In the genomic region with DNA sequence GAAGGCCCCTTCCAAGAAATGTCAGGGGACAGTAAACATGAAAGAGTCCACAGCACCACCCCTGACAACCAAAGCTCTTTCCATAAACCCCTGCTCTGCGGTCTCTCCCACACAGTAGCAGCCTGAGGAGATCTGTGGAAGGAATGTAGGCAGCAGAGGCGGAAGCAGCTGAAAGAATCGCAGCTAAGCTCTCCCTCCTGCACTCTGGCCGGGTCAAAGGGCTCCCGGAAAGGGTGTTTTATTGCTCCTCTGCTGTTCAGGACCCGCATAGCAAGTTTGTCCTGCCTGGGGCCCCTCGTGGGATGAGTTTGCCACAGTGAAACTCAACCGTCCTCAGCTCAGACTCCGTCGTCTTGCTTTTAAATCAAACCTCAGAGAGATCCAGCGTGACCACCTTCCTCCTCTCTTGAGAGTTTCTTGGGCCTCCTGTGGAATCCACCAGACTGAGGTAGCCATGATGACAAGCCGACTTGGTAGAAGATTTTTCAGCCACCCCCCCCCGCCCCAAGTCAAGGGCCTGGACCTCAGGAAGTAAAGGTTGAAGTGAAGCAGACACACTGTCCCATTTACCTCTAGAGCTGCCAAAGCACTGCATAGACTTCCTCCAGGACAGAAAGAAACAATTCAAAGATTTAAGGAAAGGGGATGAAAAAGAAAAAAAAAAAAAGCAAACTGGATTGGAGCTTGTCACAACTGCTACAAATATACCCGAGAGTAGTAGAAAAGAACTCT, we compare ENCODE assay signal across 11 mouse cellular contexts.
DNase-seq lines count a peak whose midpoint lies in the region; ATAC-seq and TF ChIP-seq lines count a peak whose summit lies in the region.
"Had no signal": no experiment of that assay in that cellular context is flagged by ENCODE, and none has a peak within 500 bp of the region (broad histone marks: within the 10 kb centered on the region; RNA-seq: fewer than 3 reads in every experiment).

No protein-coding gene starts in this region.

- intact Hi-C loops in gastrocnemius, postnatal 36 days (cut with DNase I): no loop called here

- H3K27me3 ChIP-seq in kidney, embryonic 14.5 days (ENCODE audit: control insufficient read depth, insufficient read depth, low read length): no peaks in the 10 kb centered on the region
- no peaks in the 10 kb centered on the region for H3K27me3 ChIP-seq in embryonic facial prominence, embryonic 15.5 days
- H3K27me3 ChIP-seq in limb, embryonic 14.5 days (ENCODE audit: control insufficient read depth, insufficient read depth, low read length): no peaks in the 10 kb centered on the region

- no peak for DNase-seq in kidney, adult 18-20 months
- peak; percentile 71 for DNase-seq in embryo, embryonic 11 days
- DNase-seq in limb, embryonic 14.5 days (ENCODE audit: low spot score): no peak
- DNase-seq in adipocyte (ENCODE audit: low spot score): no peak
- no peak for DNase-seq in thymus, adult 18-20 months
- no peak for DNase-seq in gastrocnemius, postnatal 36 days
- DNase-seq: adrenal gland, postnatal 36 days; layer of hippocampus, adult 9-11 months had no signal

- H3K27ac ChIP-seq in kidney, embryonic 14.5 days (ENCODE audit: low read depth, low read length): peak overlapping the region; percentile 77
- H3K27ac ChIP-seq in embryonic facial prominence, embryonic 15.5 days (replicated peaks): 0 out of 2 replicates have a peak overlapping the region, but pooled peaks have one; percentile 17
- no peak overlapping the region for H3K27ac ChIP-seq in limb, embryonic 14.5 days (replicated peaks; ENCODE audit: low read depth, low read length)

- 8% methylated on average over 14 of the region's 14 CpGs for WGBS in kidney, embryonic 14.5 days
- WGBS in embryonic facial prominence, embryonic 15.5 days: 26% methylated on average over 14 of the region's 14 CpGs
- WGBS in limb, embryonic 14.5 days: 15% methylated on average over 14 of the region's 14 CpGs

- H3K4me2 ChIP-seq in kidney, embryonic 14.5 days (replicated peaks; ENCODE audit: low read depth, low read length): peak overlapping the region; percentile 19; the same call in 1 of the 2 replicates
- H3K4me2 ChIP-seq in embryonic facial prominence, embryonic 15.5 days (replicated peaks): no peak overlapping the region
- 0 out of 2 replicates have a peak overlapping the region, but pooled peaks have one; percentile 6 for H3K4me2 ChIP-seq in limb, embryonic 14.5 days (replicated peaks; ENCODE audit: low read depth, low read length, severe bottlenecking)

- no peaks in the 10 kb centered on the region for H3K9me3 ChIP-seq in kidney, embryonic 14.5 days (ENCODE audit: control insufficient read depth, low read length)
- H3K9me3 ChIP-seq in embryonic facial prominence, embryonic 15.5 days (replicated peaks): no peaks in the 10 kb centered on the region
- no peaks in the 10 kb centered on the region for H3K9me3 ChIP-seq in limb, embryonic 14.5 days (ENCODE audit: control insufficient read depth, low read length)
- H3K9me3 ChIP-seq: G1E had no signal

- peak; percentile 71; the same call in 1 of the 2 replicates for ATAC-seq in kidney, embryonic 14.5 days (ENCODE audit: low FRiP score, low TSS enrichment)
- no peak for ATAC-seq in embryonic facial prominence, embryonic 15.5 days (ENCODE audit: insufficient number of reproducible peaks, low FRiP score, low TSS enrichment, low read depth)
- no peak for ATAC-seq in limb, embryonic 14.5 days (ENCODE audit: low FRiP score, low read depth)

- no peak for TF ChIP-seq POLR2A in limb, embryonic 14.5 days (IDR thresholded peaks at IDR 0.05; ENCODE audit: borderline replicate concordance, extremely low read depth, insufficient read depth, insufficient read length)

- no peak overlapping the region for H3K4me3 ChIP-seq in kidney, embryonic 14.5 days (ENCODE audit: low read length)
- H3K4me3 ChIP-seq in embryonic facial prominence, embryonic 15.5 days (replicated peaks): no peak overlapping the region
- H3K4me3 ChIP-seq in limb, embryonic 14.5 days (replicated peaks; ENCODE audit: low read length): no peak overlapping the region

- no peaks in the 10 kb centered on the region for H3K36me3 ChIP-seq in kidney, embryonic 14.5 days (ENCODE audit: control insufficient read depth, insufficient read depth, low read length)
- H3K36me3 ChIP-seq in embryonic facial prominence, embryonic 15.5 days: no peaks in the 10 kb centered on the region
- H3K36me3 ChIP-seq in limb, embryonic 14.5 days (ENCODE audit: control insufficient read depth, insufficient read depth, low read length): no peaks in the 10 kb centered on the region
- H3K36me3 ChIP-seq: G1E had no signal

- peaks cover 44% of the 10 kb centered on the region for H3K4me1 ChIP-seq in kidney, embryonic 14.5 days (ENCODE audit: control insufficient read depth, insufficient read depth, low read length)
- peaks cover 28% of the 10 kb centered on the region for H3K4me1 ChIP-seq in embryonic facial prominence, embryonic 15.5 days
- peaks cover 27% of the 10 kb centered on the region for H3K4me1 ChIP-seq in limb, embryonic 14.5 days (ENCODE audit: control insufficient read depth, insufficient read depth, low read length)

- peak overlapping the region; percentile 23; the same call in 1 of the 2 replicates for H3K9ac ChIP-seq in kidney, embryonic 14.5 days (ENCODE audit: low read depth, low read length)
- no peak overlapping the region for H3K9ac ChIP-seq in embryonic facial prominence, embryonic 15.5 days
- H3K9ac ChIP-seq in limb, embryonic 14.5 days (ENCODE audit: low read depth, low read length, severe bottlenecking): no peak overlapping the region
